Mouse (Mus musculus): ENCODE results near the gene Tanc2. TPM values are rescaled to one million over a fixed set of nuclear protein-coding genes. Genes with fewer than 3 reads are reported as not detected.

The Tanc2 gene
- polyA plus RNA-seq, 1 experiment from 2014 or later, result 52.9 TPM

DNA sequence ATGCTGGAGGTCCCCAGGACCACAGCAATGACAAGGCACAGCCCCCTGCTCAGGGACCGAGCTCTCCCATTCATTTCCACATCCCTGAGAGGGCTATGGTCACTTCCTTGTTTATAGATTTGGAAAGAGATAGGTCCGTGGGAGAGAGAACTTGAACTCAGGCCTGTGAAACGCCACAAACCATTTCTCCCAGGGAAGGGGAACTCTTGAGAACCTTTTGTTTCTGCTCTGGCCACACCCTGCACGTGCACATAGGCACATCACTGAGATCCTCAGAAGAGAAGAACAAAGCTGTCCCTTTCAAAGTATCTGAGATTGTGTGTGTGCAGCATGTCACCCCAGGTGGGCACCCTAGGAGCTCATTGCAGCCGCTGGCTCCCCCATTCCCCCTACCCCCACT lies 388.8 kb downstream of the Tanc2 start:
- DNase-seq (ENCODE audit: low spot score) (no peak), ATAC-seq (ENCODE audit: low FRiP score) (no peak)
- Histone ChIP-seq H3K4me3 (replicated peaks; ENCODE audit: low read length) (no peak overlapping the region), H3K36me3 (replicated peaks; ENCODE audit: control insufficient read depth, insufficient read depth) (no peaks in the 10 kb centered on the region), H3K9ac (no peak overlapping the region), H3K4me2 (replicated peaks) (no peak overlapping the region), H3K9me3 (ENCODE audit: control insufficient read depth, low read length) (no peaks in the 10 kb centered on the region), H3K4me1 (replicated peaks; ENCODE audit: control insufficient read depth, insufficient read depth, low read length) (no peaks in the 10 kb centered on the region), H3K27me3 (ENCODE audit: control insufficient read depth, insufficient read depth, low read length) (no peaks in the 10 kb centered on the region), H3K27ac (no peak overlapping the region)
- WGBS, result 69% methylated on average over 5 of the region's 5 CpGs

Small RNAs within 50 kb of the gene (microRNA-seq; reads per million reads assigned to microRNA genes)
- not detected for gene Gm23990

Other genes with a start within 250 kb of the Tanc2 start
- gene March10, start 133.3 kb upstream of the Tanc2 start, polyA plus RNA-seq (2014; fragmentation: Nextera tagmentation; extraction: Ambion mirVana), result 0.41 and 0.60 TPM in 2 replicates